Mouse (Mus musculus) c-Kit-positive CD71-negative TER-119-negative erythroid progenitor cells, embryonic 14.5 days (primary cell): Measurements from ENCODE around the gene Car3.
"Not testable (repeated sequence)": the region's sequence is repeated elsewhere in the genome, so short reads cannot be mapped to it uniquely, and the experiment has no call there.

Source experiments
- DNase-seq: peaks from one replicate; pipeline ENCODE4 v3.0.0-alpha.2; 2013; ENCODE audit warnings: low read depth

Gene Car3

DNA sequence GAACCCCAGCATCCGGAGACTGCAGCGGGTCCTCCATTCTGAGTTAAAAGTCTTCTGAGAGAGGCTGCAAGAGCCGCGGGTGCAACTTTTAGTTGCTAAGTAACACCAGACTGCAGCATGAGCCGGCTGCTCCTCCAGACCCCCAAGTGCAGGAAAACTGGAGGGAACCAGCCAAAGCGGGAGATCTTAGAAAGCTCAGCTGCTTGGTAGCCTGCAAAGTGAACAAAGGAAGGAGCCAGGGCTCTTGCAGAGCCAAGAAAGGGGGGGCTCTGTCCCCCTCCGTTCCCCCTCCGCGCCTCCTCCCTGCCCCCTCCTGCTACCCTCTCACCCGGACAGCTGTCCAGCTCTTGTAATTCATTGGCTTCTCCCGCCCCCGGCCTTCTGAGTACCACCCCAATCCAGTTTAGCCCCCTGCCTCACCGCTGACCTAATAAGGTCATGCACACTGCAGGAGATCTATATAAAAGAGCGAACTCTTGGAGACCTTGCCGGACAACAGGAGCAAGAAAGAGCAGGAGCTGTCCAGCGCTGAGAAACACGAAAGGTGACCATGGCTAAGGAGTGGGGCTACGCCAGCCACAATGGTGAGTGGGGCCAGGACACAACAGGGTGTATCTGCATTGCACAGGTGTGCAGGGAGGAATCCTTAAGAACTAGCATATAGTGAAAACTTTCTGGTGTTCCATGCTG lies at the start of gene Car3:
Gene Car3, plus strand, starts transcription at position 491 of the 690 bp plus-strand sequence.
- DNase-seq: no peak

DNA sequence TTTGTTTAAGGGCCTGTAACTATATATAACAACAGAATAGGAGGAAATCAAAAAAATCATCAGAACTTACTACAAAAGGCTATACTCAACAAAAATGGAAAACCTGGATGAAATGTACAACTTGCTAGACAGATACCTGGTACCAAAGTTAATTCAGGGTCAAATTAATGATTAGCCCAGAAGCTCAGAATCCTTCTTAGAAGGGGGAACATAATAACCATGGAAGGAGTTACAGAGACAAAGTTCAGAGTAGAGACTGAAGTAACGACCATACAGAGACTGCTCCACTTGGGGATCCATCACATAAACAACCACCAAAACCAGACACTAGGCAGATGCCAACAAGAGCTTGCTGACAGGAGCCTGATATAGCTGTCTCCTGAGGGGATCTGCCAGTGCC lies 47.9 kb upstream of the Car3 start:
- not testable (repeated sequence) for DNase-seq

DNA sequence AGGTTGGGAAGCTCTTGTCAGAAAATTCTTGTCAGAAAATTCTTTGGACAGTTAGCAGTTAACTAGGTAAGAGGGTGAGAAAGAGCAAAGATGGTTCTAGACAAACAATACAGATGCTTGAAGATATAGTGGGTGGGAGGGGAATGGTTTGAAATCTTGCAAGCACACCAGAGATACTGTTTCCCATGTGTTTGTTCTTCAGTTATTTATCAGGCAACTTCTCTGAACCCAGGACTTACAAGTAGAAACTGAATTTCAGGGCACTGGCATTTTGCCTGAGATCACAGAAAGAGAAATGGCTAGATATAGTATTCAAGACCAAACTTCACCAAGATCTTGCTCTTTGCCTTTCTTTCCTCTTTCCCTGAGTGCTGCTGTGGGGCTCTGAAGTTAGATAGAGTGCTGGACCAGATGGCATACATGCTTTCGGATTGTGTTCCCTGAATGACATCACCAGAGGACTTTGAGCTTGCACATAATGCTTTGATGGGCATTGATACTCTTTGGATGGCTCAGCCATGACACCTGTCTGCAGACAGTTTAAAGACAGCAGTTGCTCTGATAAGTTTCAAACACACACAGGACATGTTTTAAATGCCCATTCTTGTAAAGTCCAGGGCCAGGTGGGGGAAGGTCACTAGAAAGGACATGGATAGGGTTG lies 43.3 kb upstream of the Car3 start:
- DNase-seq: no peak

DNA sequence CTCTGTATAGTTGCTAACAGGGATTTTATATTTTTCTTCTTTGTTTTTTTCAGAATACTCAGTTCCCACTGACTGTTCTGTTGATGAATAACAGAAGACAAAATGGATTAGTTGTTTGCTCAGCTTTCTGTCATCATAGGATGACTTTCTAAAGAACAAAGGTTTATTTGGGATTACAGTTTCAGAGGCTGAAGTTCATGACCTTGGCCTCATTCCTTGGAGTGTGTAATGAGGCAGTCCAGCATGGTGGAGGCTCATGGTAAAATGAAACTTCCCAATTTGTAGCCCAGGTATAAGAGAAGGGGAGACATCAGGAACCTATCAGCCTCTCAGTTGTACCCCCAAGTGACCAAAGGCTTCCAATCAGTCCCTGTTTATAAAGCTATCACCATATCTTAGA lies 34.4 kb upstream of the Car3 start:
- no peak for DNase-seq

DNA sequence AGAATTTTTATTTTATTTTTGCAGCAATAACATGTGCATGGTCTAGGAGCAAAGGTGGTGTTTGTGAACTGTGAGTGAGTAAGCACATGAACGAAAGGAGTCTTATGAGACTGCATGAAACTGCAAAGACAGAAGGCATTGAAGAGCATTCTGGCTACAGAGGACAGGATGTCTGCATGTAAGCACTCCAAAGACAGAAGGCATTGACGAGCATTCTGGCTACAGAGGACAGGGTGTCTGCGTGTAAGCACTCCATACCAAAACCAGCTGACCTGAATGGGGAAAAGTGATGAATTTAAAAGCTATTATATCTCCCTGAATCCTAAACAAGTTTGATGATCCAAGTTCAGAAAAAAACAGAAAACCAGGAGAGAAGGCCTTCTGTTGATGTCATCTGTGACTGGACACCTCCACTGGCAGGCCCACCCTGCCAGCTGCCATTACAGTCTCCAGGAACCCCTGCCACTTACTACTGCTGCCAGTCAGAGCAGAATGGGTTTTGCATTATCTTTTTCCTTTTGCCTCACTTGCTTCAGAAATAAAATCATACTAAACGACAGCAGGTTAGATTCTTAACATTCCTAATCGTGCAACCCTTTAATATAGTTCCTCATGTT lies 32.0 kb upstream of the Car3 start:
- no peak for DNase-seq

DNA sequence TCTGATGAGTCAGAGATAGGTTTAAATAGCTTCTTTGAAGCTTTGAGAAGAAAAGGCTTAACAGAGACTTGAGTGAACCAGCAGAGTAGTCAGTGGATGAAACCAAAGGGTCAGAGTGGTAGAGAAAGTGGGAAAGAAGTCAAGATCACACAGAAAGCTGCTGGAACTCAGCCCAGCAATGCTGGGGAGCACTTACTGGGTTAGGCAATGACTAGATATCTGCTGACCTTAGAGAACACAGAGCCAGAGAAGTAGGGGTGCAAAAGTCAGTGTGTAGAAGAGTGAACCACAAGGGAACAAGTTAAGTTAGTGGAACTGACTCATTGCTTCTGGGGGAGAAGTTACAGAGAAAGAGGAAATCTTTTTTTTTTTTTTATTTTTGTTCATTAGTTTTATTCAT lies 30.5 kb upstream of the Car3 start:
- no peak for DNase-seq

DNA sequence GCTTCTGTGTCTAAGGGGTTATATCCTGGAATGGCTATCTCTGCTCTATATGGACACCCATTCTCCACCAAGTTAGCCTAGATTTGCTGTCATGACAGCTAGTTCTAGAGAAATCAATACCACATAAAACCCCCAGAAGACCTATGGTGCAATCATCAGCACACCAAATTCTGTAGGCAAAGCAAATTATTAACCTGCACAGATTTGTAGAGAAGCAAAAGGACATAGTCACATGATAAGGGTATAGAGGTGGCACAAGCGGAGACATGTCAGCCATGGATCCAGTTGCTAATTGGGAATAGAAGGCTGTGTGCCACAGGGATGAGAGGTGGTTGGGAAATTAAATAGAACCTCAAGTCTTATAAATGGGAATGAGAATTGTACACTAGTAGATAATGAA lies 24.4 kb upstream of the Car3 start:
- no peak for DNase-seq

DNA sequence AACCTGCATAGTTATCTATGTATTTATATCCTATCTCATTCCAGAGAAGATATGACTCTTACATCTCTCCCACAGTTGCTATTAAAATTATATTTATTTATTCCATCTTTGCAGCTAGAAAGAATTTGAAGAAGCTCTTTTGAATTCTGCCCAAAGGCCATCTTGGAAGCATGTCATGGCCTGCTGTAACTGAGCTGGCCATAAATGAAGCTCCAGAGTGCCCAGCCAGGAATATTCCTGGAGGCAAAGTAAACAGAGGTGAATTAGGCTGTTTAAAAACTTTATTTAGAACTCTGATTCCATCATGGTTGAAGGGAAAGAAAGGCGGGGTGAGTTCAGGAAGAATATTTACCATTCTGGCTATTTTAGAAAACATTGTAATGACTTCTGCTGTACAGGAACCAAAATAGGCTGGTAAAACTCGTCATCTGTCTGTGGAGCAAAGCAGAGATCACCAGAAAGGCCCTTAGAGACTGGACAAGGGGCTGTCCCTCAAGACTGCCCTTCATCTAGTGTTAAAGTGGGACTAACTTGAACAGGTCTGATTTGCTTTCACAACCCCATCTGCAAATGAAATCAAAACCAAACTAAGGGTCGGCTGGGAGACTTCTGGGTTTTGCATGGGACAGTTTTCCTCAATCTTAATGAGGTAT lies 23.7 kb upstream of the Car3 start:
- DNase-seq: no peak

DNA sequence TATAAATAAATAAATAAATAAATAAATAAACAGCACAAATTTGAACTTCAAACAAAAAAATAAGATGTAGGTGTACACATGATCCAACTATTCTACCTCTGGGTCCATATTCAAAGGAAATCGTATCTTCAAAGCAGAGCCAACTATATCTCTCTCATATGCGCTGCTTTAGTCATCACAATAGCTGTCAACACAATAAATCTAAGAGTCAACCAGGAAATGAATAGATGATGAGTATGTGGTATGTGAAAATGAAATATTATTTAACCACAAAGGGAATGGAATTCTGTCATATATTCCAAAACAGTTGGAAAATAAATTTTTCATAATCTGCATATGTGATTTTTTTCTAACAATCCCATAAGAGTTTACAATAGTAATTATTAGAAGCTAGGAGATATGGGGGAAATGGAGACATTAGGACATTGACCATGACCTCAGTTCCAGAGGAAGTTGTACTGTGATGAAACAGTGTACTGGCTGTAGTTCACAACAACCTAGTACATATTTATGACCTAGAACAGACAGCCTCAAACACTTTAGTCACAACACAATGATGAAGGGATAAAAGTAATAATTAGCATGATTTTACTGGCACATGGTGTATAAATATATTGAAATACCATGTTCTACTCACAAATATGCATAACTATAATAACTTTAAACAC lies 14.6 kb upstream of the Car3 start:
- DNase-seq: no peak

DNA sequence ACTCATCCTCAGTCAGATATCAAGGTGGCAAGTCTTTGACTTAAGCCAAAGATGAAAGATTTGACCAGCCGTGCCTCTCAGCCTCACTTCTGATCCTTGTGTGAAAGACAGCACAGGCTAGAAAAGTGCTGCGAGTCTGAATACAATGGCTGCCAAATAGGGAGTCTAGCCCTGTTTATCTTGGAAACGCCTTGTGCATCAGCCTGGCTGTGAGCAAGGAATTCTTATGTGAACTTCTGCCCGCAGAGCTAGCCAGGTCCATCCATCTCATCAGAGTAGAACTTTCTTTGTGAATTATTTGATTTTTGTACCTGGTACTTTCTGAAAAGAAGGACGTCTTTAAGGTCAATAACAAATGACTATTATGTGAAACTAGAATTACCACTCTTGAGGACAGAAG lies 9.3 kb upstream of the Car3 start:
- DNase-seq: no peak

DNA sequence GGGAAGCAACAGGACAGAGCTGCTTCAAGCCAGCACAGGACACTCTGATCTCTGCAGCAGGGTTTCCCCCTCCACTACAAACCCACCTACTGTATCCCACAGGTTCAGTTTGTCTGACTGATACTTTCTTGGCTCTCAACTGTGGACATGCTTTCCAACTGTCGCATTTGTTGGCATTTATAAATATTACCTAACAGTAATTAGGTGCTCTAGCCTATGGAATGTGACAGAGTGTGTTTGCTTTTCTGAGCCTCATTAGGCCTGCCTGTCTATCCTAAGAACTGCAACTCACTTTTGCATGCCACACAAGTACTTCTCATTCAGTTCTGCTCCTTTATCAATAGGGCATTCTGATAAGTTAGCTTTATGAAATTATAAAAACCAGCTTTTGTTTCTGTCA lies 8.9 kb upstream of the Car3 start:
- no peak for DNase-seq

DNA sequence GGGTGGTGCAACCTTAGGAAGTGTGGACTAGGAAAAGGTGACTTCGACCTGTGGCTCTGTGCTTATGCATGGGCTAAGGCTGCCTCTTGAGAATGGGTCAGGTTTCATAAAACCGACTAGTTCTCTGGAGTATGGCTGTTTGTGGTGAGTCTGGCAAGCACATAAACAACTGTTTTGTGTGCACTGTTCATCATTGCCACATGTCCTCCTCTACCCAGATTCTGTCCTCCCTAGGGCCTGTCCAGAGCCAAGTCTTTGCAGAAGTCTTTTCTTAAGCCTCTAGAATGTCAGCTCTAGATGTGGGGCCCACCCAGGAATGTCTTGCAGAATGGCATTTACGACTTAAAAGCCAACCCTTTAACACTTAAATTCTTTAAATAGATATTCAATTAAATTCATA lies 5.4 kb upstream of the Car3 start:
- no peak for DNase-seq

DNA sequence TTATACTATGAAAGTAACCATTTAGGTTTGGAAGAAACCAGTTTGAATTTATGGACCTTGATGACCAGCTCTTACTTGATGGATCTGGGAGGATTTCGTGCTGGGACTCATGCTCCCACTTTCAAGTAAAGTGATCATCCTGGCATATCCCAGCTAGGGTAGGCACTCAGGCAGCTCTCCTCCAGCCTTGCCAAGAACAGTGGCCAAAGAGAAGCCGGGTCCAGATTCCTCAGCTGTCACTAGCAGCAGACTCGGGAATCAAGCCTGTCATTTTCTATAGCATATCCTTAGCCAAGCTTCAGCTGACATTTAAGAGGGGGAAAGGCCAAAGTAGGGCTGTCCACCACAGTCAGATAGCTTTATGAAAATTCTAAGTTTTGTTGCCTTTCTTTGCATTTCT lies 3.0 kb upstream of the Car3 start:
- no peak for DNase-seq

DNA sequence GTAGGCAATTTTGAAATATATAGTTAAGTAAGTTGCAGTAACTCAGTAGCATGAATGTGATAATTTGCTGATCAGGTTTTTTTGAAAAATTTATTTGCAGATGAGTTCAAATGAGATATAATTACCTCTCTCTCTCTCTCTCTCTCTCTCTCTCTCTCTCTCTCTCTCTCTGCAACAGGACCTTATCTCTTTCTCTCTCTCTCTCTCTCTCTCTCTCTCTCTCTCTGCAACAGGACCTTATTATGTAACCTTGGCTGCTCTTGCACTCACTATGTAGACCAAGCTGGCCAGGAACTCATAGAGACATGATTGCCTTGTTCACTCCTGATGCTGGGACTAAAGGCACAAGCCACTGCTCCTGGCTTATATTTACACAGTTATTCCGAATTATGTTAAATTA lies 2.1 kb upstream of the Car3 start:
- DNase-seq: no peak

DNA sequence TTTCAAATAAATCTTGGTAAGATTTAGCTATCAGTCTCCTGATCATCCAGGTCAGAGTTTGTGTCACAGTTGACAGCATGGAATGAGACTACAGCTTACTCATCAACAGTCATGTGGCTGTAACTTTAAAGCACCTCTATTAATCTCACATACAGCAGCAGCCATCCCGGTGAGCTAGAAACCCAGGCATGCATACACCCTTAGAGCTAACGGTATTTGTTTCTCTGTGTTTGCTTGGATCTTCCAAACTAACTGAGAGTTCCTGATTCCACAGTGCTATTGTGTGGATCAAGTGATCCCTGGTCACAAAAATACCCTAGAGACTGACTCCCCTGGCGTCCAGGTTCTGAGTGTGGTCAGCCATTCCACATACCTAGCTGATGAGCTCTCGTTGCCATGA lies 1.5 kb upstream of the Car3 start:
- no peak for DNase-seq

DNA sequence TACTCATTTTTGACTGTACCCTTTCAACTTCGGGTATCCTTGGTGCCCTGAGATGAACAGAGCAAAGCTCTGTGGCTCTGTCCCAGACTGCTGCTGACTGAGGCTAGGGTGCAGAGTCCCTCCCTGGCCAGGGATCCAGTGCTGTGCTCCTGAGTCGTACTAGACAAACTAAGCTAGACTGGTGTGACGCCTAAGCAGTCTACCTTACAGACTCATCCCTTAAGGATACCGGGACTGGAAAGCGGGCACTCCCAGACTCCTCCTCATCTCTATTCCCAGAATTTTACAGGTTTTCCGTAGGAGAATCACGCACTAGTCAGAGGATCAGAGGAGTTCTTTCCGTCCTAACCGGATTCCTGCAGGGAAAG lies 674 bp upstream of the Car3 start:
- no peak for DNase-seq

DNA sequence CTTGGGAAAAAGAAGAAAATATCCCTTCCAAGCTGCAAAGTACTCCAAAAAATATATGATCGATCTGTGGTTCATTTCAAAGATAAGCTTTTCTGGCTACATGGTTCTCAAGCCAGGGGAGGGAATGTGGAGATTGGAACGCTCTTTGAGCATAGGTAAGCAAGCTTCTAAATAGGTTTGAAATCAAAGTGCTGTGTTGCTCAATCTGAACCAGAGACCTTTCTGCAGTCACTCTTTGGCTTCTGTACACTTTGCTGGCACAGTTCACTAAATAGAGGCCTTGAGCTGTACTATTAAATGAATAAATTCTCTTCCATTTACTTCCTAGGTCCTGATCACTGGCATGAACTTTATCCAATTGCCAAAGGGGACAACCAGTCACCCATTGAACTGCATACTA lies 610 bp downstream of the Car3 start:
- no peak for DNase-seq

DNA sequence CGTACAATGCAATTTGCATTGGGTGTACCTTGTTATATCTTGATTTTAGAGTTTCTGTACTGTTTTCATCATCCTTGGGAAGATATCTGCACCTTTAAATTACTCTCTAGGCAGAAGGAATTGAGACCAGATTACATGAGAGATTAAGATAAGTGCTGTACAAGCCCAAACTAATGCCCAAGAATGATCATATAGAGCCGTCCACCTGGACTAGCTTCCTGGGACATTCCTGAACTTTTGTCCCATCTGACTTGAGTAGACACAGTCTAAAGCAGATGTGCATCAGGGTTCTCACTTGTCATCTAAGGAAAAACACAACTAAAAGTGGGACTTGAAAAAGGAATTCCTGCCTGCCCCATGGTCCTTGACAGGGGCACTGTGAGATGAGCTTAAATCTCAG lies 2.6 kb downstream of the Car3 start:
- DNase-seq: no peak

DNA sequence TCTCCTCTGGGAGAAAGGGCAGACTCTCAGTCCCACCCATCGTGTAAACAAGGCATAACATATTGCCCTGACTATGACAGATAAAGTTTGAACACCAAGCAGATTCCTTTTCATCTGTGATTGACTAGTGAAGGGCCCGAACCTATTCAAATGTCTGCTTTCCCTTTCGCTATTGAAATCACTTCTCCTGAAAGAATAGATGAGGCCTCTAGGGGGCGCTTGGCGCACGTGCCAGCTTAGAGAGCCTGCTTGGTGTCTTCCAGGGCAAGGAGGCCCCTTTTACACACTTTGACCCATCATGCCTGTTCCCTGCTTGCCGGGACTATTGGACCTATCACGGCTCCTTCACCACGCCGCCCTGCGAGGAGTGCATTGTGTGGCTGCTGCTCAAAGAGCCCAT lies 6.5 kb downstream of the Car3 start:
- DNase-seq: no peak

DNA sequence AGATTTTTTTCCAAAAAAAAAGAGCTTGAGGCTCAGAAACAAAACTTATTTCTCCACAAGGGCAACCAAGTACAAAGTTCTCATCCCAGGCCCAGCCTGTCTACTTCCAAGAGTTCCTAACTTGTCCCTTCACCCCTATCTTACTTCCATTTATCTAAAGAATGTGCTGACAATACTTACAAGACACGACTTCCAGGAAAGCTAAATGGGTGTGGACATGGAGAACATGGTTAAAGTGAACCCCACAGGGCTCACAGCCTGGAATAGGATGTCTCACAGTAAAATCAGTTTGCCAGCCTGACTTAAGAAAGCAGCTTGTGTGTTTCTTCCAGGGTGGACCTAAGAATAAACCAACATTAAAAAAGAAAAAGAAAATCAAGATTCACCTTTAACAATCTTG lies 7.2 kb downstream of the Car3 start:
- no peak for DNase-seq

DNA sequence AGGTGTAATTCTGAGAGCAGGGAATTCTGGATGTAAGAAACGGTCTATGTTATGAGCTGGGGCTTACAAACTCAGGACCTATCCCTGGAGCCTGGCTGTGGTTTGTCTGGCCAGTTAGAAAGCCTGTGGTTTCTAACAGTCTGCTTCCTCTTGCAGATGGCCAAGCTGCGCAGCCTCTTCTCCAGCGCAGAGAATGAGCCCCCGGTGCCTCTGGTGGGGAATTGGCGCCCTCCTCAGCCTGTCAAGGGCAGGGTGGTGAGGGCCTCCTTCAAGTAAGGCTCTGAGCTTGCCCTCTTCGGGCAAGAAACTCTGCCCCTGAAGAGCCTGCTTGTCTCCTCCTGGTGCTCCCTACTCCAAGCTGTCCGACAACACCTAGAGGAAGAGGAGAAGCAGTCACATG lies 8.1 kb downstream of the Car3 start:
- no peak for DNase-seq

DNA sequence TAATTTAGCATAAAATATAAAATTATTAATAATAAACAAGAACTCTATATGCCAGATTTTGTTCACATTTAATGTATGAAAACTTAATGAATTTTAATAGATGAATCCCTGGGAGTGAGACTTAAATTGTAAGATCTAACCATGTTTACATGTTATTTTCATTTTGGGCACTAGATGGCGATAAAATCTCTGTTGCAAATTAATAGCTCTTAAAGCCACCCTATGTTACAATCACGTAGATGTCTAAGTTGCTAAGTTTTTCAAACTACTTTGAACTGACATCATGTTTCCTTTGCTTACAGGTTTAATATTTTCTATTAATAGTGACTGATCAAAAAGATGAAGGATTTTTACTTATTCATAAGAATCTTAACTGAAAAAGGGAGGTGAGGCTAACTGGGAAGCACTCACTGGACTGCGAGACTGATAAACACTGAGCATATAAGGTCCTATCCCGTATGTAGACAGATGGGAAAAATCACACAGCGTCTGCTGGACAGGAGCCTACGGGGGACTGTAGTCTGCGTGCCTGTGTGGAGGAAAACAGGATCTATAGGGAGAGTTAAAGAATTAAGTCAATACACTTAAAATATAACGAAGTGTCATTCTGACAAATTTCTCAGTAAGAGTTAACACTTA lies 11.2 kb downstream of the Car3 start:
- no peak for DNase-seq
